Mouse (Mus musculus): ENCODE measurements at regions not wholly inside any gene's neighbourhood (a gene's known extent, or its start where the extent isn't known, plus 50 kb on each side); places are given as distances from the start of the nearest gene placed in this dataset.

DNA sequence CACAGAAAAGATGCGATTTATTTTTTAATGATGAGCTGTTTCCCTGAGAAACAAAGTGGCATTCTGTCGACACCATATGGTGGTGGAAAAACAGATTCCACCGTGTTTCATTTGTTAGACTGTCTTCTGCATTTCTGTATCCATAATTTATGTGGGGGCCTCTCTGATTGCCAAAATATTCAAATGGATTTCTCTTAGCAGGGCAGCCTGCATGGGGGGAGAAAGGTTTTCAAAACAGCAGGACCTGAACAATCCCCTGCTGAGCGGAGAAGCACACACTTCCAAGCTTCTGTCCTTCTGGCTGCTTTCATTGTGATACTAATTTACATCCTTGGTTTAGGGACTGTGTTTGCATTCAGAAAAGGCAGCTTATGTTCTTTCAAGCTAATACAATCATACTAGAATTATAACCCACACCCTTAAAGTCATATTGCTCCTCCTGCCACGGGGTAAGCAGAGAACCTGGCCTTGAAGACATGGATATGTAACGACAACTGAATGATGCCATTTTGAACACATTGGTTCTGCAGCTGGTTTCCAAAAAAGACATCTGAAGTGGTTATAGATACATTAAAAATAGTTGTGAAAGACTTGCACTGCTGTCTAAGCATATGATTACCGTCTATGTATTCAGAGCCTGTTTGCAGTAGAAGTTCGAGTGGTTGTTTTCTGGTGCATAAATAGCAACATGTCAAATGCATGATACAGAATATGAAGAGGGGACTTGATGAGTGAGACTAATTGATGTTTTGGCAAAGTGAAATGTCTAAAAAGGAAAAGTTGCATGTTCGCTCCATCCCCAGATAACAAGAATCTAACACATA lies 671.6 kb upstream of the Klhl29 start:
- TF ChIP-seq CTCF (IDR thresholded peaks at IDR 0.05; ENCODE audit: borderline replicate concordance, insufficient read depth, low read length) (no peak), POLR2A (IDR thresholded peaks at IDR 0.05; ENCODE audit: low read depth, low read length) (no peak)
- H3K4me3 ChIP-seq (ENCODE audit: insufficient read depth, low read length): no peak overlapping the region
- H3K4me1 ChIP-seq (ENCODE audit: control insufficient read depth, insufficient read depth, low read length): no peaks in the 10 kb centered on the region
- no peak overlapping the region for H3K27ac ChIP-seq (ENCODE audit: insufficient read depth, low read length)

DNA sequence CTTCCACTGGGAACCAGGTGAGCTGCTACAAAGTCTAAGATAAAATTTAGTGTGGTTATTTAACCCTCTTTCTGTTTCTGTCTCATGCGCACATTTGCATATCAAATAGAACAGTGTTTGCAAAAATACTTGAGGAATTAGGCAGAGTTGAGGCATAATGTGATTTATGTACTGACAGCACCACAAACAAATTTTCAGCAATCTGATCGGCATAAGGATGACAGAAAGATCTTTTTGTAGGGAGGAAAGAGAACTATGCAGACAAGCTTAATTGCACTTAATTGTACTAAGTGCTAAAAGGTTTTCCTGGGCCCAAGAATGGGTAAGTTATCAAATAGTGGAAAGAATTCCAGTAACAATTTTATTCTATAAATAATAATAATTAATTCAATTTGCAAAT lies 670.6 kb upstream of the Klhl29 start:
- H3K4me1 ChIP-seq (ENCODE audit: control insufficient read depth, insufficient read depth, low read length): no peaks in the 10 kb centered on the region
- H3K27ac ChIP-seq (ENCODE audit: insufficient read depth, low read length): no peak overlapping the region
- TF ChIP-seq POLR2A (IDR thresholded peaks at IDR 0.05; ENCODE audit: low read depth, low read length) (no peak), CTCF (IDR thresholded peaks at IDR 0.05; ENCODE audit: borderline replicate concordance, insufficient read depth, low read length) (no peak)
- H3K4me3 ChIP-seq (ENCODE audit: insufficient read depth, low read length): no peak overlapping the region

DNA sequence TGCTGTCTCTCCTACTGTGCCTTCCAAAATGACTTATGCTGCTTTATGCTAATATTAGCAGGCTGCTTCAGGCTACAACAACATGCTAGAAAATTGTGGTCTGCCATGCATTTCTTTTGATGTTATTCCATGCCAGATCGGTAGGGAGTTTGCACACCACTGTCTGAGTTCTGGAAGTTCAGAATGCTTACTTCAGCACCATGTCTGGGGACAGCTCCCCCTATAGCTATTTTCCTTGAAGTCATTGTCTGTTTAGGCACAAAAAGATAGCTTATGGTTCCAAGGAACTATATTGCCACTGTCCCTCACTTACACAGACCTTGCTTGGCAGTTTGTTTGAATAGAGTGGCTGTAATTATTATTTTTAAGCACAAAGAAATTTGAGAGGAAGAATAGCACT lies 666.8 kb upstream of the Klhl29 start:
- H3K4me1 ChIP-seq (ENCODE audit: control insufficient read depth, insufficient read depth, low read length): no peaks in the 10 kb centered on the region
- H3K4me3 ChIP-seq (ENCODE audit: insufficient read depth, low read length): no peak overlapping the region
- TF ChIP-seq CTCF (IDR thresholded peaks at IDR 0.05; ENCODE audit: borderline replicate concordance, insufficient read depth, low read length): no peak
- no peak for TF ChIP-seq POLR2A (IDR thresholded peaks at IDR 0.05; ENCODE audit: low read depth, low read length)
- no peak overlapping the region for H3K27ac ChIP-seq (ENCODE audit: insufficient read depth, low read length)

DNA sequence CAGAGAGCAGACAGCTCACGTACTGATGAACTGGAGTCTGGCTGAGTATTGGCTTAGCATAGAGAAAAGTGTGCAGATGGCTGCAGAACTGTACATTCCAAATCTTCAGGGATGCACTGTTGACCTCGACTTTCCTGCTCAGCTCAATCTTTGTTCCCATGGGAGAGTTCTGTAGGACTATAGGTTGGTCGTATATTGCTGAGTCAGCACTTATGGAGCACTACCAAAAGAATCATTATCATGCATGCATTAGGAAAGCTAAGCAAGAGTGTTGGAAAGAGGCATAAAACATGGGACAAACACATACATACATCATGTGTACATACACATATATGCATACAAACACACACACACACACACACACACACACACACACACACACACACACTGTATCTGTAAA lies 648.6 kb upstream of the Klhl29 start:
- Histone ChIP-seq H3K4me1 (ENCODE audit: control insufficient read depth, insufficient read depth, low read length) (no peaks in the 10 kb centered on the region), H3K27ac (ENCODE audit: insufficient read depth, low read length) (no peak overlapping the region), H3K4me3 (ENCODE audit: insufficient read depth, low read length) (no peak overlapping the region)
- TF ChIP-seq POLR2A (IDR thresholded peaks at IDR 0.05; ENCODE audit: low read depth, low read length): no peak
- no peak for TF ChIP-seq CTCF (IDR thresholded peaks at IDR 0.05; ENCODE audit: borderline replicate concordance, insufficient read depth, low read length)

DNA sequence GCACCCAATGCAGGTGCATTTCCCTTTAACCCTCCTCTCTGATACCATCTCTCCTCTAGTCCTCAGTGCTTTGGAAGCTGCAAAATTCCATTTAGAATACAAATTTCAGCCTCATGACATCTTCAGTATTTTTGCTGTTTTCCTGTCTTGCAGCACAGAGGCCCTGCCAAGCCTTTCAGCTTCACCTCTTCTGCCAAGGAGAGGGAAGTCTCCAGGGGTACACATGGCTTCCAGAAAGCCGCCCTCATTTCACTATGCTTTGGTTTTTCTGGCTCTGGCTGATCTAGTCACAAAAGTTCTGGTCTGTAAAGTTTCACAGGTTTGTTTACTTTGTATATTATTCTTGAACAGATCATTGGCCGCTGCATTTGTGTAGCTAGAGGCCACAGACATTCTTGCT lies 647.0 kb upstream of the Klhl29 start:
- H3K4me1 ChIP-seq (ENCODE audit: control insufficient read depth, insufficient read depth, low read length): no peaks in the 10 kb centered on the region
- H3K4me3 ChIP-seq (ENCODE audit: insufficient read depth, low read length): no peak overlapping the region
- no peak overlapping the region for H3K27ac ChIP-seq (ENCODE audit: insufficient read depth, low read length)
- no peak for TF ChIP-seq POLR2A (IDR thresholded peaks at IDR 0.05; ENCODE audit: low read depth, low read length)
- TF ChIP-seq CTCF (IDR thresholded peaks at IDR 0.05; ENCODE audit: borderline replicate concordance, insufficient read depth, low read length): no peak

DNA sequence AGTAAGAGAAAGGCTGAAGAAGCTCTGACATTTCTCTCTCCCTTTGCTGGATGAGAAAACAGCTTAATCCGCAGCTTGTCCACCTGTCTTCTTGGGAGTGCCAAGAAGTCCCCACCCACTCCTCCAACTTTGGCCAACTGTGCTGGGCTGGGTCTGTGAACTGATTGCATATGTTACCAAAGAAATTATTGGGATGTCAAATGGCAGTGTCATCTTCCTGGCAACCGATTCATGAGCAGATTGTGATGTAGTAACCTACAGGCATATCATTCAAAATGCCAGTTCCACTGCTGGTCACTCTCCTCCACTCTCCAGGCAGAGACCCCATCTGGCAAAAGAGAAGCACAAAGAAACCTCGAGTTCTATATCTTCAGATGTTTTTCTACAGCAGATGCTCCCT lies 625.5 kb upstream of the Klhl29 start:
- Histone ChIP-seq H3K4me1 (ENCODE audit: control insufficient read depth, insufficient read depth, low read length) (no peaks in the 10 kb centered on the region), H3K27ac (ENCODE audit: insufficient read depth, low read length) (no peak overlapping the region), H3K4me3 (ENCODE audit: insufficient read depth, low read length) (no peak overlapping the region)
- no peak for TF ChIP-seq POLR2A (IDR thresholded peaks at IDR 0.05; ENCODE audit: low read depth, low read length)
- no peak for TF ChIP-seq CTCF (IDR thresholded peaks at IDR 0.05; ENCODE audit: borderline replicate concordance, insufficient read depth, low read length)

DNA sequence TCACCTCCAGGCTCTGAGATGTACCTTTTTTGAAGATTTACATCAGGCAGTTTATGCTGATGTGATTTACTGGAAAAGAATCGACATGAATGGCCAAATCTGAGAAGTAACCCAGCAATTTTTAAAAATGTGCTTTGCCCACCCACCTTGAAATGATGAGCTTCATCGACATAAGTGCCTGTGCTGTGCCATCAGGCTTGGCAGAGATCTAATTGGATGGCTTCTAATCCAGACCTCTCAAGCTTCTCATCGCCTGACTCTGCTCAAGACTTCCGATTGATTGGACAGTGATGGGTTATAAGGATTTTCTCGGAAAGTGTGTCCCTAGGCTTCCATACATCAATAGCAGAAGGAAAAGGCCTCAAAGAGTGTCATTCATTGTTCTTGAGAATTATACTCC lies 621.9 kb upstream of the Klhl29 start:
- Histone ChIP-seq H3K4me3 (ENCODE audit: insufficient read depth, low read length) (no peak overlapping the region), H3K27ac (ENCODE audit: insufficient read depth, low read length) (no peak overlapping the region), H3K4me1 (ENCODE audit: control insufficient read depth, insufficient read depth, low read length) (no peaks in the 10 kb centered on the region)
- TF ChIP-seq CTCF (IDR thresholded peaks at IDR 0.05; ENCODE audit: borderline replicate concordance, insufficient read depth, low read length) (no peak), POLR2A (IDR thresholded peaks at IDR 0.05; ENCODE audit: low read depth, low read length) (no peak)

DNA sequence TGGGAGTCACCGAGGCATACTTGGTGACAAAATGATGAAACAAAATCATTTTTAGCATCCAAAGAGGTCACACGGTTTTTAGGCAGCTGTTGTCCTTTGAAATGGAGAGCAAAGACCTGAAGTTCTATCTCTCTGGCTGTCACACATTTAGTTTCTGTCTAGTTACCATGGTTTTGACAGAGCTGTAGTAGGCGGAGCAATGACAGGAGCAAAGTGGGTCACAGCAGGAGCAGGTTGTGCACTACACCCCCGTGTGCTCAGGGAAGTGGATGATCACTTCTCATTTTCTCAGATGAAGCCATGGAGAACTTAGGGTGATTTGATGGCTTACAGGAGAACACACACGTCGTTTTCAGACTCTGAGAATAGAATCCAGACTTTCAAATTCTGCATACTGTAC lies 621.2 kb upstream of the Klhl29 start:
- Histone ChIP-seq H3K4me1 (ENCODE audit: control insufficient read depth, insufficient read depth, low read length) (no peaks in the 10 kb centered on the region), H3K27ac (ENCODE audit: insufficient read depth, low read length) (no peak overlapping the region), H3K4me3 (ENCODE audit: insufficient read depth, low read length) (no peak overlapping the region)
- TF ChIP-seq CTCF (IDR thresholded peaks at IDR 0.05; ENCODE audit: borderline replicate concordance, insufficient read depth, low read length) (no peak), POLR2A (IDR thresholded peaks at IDR 0.05; ENCODE audit: low read depth, low read length) (no peak)

DNA sequence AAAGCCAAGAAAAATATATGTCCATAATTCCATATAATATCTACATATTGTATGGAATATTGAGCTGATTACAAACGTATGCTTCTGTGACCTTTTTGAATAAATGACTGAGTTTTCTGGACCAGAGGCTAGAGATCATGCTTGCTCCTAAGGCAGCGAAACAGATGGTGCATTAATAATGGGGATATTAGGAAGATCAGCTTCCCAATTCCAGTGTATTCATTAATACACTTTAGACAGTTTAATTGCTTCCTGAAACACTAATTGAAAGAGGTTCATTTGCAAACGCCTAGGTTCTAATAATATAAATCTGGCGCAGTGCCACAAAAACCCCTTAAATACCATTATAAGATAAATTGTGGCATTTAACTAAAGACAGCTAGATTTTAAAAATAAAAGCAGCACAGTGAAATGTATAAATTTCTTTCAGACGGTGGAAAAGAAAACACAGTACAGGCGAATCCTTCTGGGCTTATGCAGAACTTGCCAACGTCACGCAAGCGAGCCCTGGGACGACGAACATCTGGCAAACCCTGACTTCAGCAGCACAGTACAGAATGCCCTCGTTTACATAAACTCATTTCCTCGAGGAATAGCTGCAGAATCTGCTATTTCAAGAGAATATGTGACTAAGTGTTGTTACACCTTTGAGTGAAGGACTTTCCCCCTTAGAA lies 608.6 kb upstream of the Klhl29 start:
- no peaks in the 10 kb centered on the region for H3K4me1 ChIP-seq (ENCODE audit: control insufficient read depth, insufficient read depth, low read length)
- TF ChIP-seq CTCF (IDR thresholded peaks at IDR 0.05; ENCODE audit: borderline replicate concordance, insufficient read depth, low read length) (no peak), POLR2A (IDR thresholded peaks at IDR 0.05; ENCODE audit: low read depth, low read length) (no peak)

DNA sequence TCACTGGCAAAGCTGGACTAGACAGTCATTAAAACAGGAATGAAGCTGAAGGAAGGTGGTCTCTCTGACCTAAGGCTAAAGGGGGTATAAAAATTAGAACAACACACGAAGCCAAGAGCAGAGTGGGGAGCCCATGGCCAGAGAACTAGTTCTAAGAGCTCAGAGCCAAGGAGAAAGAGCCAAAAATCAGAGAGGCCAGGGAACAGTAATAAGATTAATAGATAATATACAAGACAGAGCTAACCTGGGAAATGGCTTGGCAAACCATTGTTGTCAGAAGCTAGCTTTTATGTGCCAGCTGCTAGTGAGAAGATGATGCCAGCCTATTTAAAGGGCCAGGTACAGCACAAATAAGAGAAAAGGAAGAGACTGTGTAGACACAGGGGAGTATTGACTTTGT lies 606.6 kb upstream of the Klhl29 start:
- no peak for TF ChIP-seq POLR2A (IDR thresholded peaks at IDR 0.05; ENCODE audit: low read depth, low read length)
- TF ChIP-seq CTCF (IDR thresholded peaks at IDR 0.05; ENCODE audit: borderline replicate concordance, insufficient read depth, low read length): no peak
- no peaks in the 10 kb centered on the region for H3K4me1 ChIP-seq (ENCODE audit: control insufficient read depth, insufficient read depth, low read length)
- H3K27ac ChIP-seq (ENCODE audit: insufficient read depth, low read length): no peak overlapping the region
- H3K4me3 ChIP-seq (ENCODE audit: insufficient read depth, low read length): no peak overlapping the region

More for the DNA sequence above, 608.6 kb upstream of the Klhl29 start:
- H3K4me3 ChIP-seq (ENCODE audit: insufficient read depth, low read length): no peak overlapping the region
- no peak overlapping the region for H3K27ac ChIP-seq (ENCODE audit: insufficient read depth, low read length)
